Mouse (Mus musculus): ENCODE data around the gene Vstm5. TPM values are rescaled to one million over a fixed set of nuclear protein-coding genes. Genes with fewer than 3 reads are reported as not detected.

Vstm5 gene
- polyA plus RNA-seq, 2 experiments: 6.9 to 7.0 TPM

GRCm38 (mm10) chr9:15213695-15214094 is 25.1 kb upstream of the Vstm5 start:
- Histone ChIP-seq H3K27ac (replicated peaks; ENCODE audit: low read depth, low read length) (no peak overlapping the region), H3K9ac (ENCODE audit: low read depth, low read length, severe bottlenecking) (no peak overlapping the region), H3K36me3 (ENCODE audit: control insufficient read depth, insufficient read depth, low read length) (no peaks in the 10 kb centered on the region), H3K4me1 (ENCODE audit: control insufficient read depth, insufficient read depth, low read length) (no peaks in the 10 kb centered on the region), H3K9me3 (ENCODE audit: control insufficient read depth, low read length) (no peaks in the 10 kb centered on the region), H3K27me3 (ENCODE audit: control insufficient read depth, insufficient read depth, low read length) (no peaks in the 10 kb centered on the region), H3K4me3 (replicated peaks; ENCODE audit: low read length) (no peak overlapping the region), H3K4me2 (replicated peaks; ENCODE audit: low read depth, low read length, severe bottlenecking) (no peak overlapping the region)
- no peak for ATAC-seq (ENCODE audit: low FRiP score, low read depth)
- TF ChIP-seq POLR2A (IDR thresholded peaks at IDR 0.05; ENCODE audit: borderline replicate concordance, extremely low read depth, insufficient read depth, insufficient read length): no peak
- WGBS: 79% methylated on average over 1 of the region's 1 CpGs
- DNase-seq (ENCODE audit: low spot score): no peak

GRCm38 (mm10) chr9:15224912-15225311 is 13.9 kb upstream of the Vstm5 start:
- Histone ChIP-seq H3K27ac (replicated peaks; ENCODE audit: low read depth, low read length) (no peak overlapping the region), H3K27me3 (ENCODE audit: control insufficient read depth, insufficient read depth, low read length) (no peaks in the 10 kb centered on the region), H3K9ac (ENCODE audit: low read depth, low read length, severe bottlenecking) (no peak overlapping the region), H3K4me2 (replicated peaks; ENCODE audit: low read depth, low read length, severe bottlenecking) (no peak overlapping the region), H3K36me3 (ENCODE audit: control insufficient read depth, insufficient read depth, low read length) (no peaks in the 10 kb centered on the region), H3K4me3 (replicated peaks; ENCODE audit: low read length) (no peak overlapping the region), H3K9me3 (ENCODE audit: control insufficient read depth, low read length) (no peaks in the 10 kb centered on the region), H3K4me1 (ENCODE audit: control insufficient read depth, insufficient read depth, low read length) (no peaks in the 10 kb centered on the region)
- WGBS: 30% methylated on average over 2 of the region's 2 CpGs
- ATAC-seq (ENCODE audit: low FRiP score, low read depth) (no peak), DNase-seq (ENCODE audit: low spot score) (no peak)
- no peak for TF ChIP-seq POLR2A (IDR thresholded peaks at IDR 0.05; ENCODE audit: borderline replicate concordance, extremely low read depth, insufficient read depth, insufficient read length)

DNA sequence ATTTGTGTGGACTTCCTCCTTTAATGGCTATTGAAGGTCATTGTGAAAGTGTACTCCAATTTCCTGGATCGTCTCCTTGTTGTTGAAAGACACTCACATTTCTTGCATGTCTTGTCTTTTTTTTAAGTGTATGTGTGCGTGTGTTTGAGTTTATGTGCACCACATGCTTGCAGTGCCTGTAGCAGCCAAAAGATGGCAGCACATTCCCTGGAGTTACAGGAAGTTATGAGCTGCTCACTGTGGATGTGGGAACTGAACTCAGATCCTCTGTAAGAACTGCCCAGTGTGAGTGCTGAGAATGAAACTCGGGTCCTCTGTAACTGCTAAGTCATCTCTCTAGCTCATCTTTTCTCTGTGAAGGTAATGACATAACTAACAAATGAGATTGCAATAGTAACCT is 6.4 kb upstream of the Vstm5 start:
- Histone ChIP-seq H3K4me1 (ENCODE audit: control insufficient read depth, insufficient read depth, low read length) (no peaks in the 10 kb centered on the region), H3K27me3 (ENCODE audit: control insufficient read depth, insufficient read depth, low read length) (no peaks in the 10 kb centered on the region), H3K4me3 (replicated peaks; ENCODE audit: low read length) (no peak overlapping the region), H3K36me3 (ENCODE audit: control insufficient read depth, insufficient read depth, low read length) (no peaks in the 10 kb centered on the region), H3K9me3 (ENCODE audit: control insufficient read depth, low read length) (no peaks in the 10 kb centered on the region), H3K9ac (ENCODE audit: low read depth, low read length, severe bottlenecking) (no peak overlapping the region), H3K27ac (replicated peaks; ENCODE audit: low read depth, low read length) (no peak overlapping the region), H3K4me2 (replicated peaks; ENCODE audit: low read depth, low read length, severe bottlenecking) (no peak overlapping the region)
- ATAC-seq (ENCODE audit: low FRiP score, low read depth) (no peak), DNase-seq (ENCODE audit: low spot score) (no peak)
- 95% methylated on average over 3 of the region's 3 CpGs for WGBS
- no peak for TF ChIP-seq POLR2A (IDR thresholded peaks at IDR 0.05; ENCODE audit: borderline replicate concordance, extremely low read depth, insufficient read depth, insufficient read length)

GRCm38 (mm10) chr9:15233604-15234003 is 5.2 kb upstream of the Vstm5 start:
- Histone ChIP-seq H3K27me3 (ENCODE audit: control insufficient read depth, insufficient read depth, low read length) (0 out of 2 replicates have a peak, but pooled peaks cover 8% of the 10 kb centered on the region), H3K4me1 (ENCODE audit: control insufficient read depth, insufficient read depth, low read length) (no peaks in the 10 kb centered on the region), H3K9me3 (ENCODE audit: control insufficient read depth, low read length) (no peaks in the 10 kb centered on the region), H3K36me3 (ENCODE audit: control insufficient read depth, insufficient read depth, low read length) (no peaks in the 10 kb centered on the region), H3K4me2 (replicated peaks; ENCODE audit: low read depth, low read length, severe bottlenecking) (no peak overlapping the region), H3K4me3 (replicated peaks; ENCODE audit: low read length) (no peak overlapping the region), H3K9ac (ENCODE audit: low read depth, low read length, severe bottlenecking) (no peak overlapping the region), H3K27ac (replicated peaks; ENCODE audit: low read depth, low read length) (no peak overlapping the region)
- no peak for TF ChIP-seq POLR2A (IDR thresholded peaks at IDR 0.05; ENCODE audit: borderline replicate concordance, extremely low read depth, insufficient read depth, insufficient read length)
- no peak for ATAC-seq (ENCODE audit: low FRiP score, low read depth)
- DNase-seq (ENCODE audit: low spot score): no peak
- WGBS: 83% methylated on average over 1 of the region's 1 CpGs

DNA sequence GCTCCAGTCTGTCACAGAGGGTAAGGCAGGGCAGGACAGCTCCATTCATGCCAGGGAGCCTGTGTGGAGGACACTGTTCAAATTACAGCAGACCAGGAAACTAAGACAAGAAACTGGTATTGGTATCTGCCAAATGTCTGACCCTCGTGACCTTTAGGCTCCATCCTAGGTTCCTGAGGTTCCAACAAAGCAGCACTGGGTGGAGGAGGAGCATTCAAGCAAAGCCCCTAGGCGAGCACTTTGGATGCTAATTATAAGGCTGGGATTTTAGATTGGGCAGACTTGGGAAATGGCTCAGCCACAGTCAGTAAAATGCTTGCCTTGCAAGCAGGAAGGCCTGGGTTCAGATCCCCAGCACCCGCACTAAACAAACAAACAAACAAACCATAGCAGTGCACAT is 2.9 kb upstream of the Vstm5 start:
- no peak overlapping the region for H3K27ac ChIP-seq (replicated peaks; ENCODE audit: low read depth, low read length)

More for the DNA sequence above, 2.9 kb upstream of the Vstm5 start:
- Histone ChIP-seq H3K27me3 (ENCODE audit: control insufficient read depth, insufficient read depth, low read length) (peaks cover 10% of the 10 kb centered on the region; the same call in 1 of the 2 replicates), H3K9me3 (ENCODE audit: control insufficient read depth, low read length) (no peaks in the 10 kb centered on the region), H3K9ac (ENCODE audit: low read depth, low read length, severe bottlenecking) (no peak overlapping the region), H3K4me3 (replicated peaks; ENCODE audit: low read length) (no peak overlapping the region), H3K4me2 (replicated peaks; ENCODE audit: low read depth, low read length, severe bottlenecking) (no peak overlapping the region), H3K4me1 (ENCODE audit: control insufficient read depth, insufficient read depth, low read length) (no peaks in the 10 kb centered on the region), H3K36me3 (ENCODE audit: control insufficient read depth, insufficient read depth, low read length) (no peaks in the 10 kb centered on the region)
- DNase-seq (ENCODE audit: low spot score) (no peak), ATAC-seq (ENCODE audit: low FRiP score, low read depth) (no peak)
- 71% methylated on average over 3 of the region's 3 CpGs for WGBS
- TF ChIP-seq POLR2A (IDR thresholded peaks at IDR 0.05; ENCODE audit: borderline replicate concordance, extremely low read depth, insufficient read depth, insufficient read length): no peak

All from limb, embryonic 14.5 days (tissue).